Comparison of ENCODE assay signal across 23 mouse cellular contexts in genomic region chr4:97879696-97880095, GRCm38 (mm10).
DNase-seq lines count a peak whose midpoint lies in the region; ATAC-seq and TF ChIP-seq lines count a peak whose summit lies in the region.
"Had no signal": no experiment of that assay in that cellular context is flagged by ENCODE, and none has a peak within 500 bp of the region (broad histone marks: within the 10 kb centered on the region; RNA-seq: fewer than 3 reads in every experiment).

No protein-coding gene starts in this region.

- no peak overlapping the region for H3K4me2 ChIP-seq in hindbrain, postnatal 0 days (ENCODE audit: low read depth, low read length)
- H3K4me2 ChIP-seq in forebrain, embryonic 15.5 days (replicated peaks), result no peak overlapping the region
- H3K4me2 ChIP-seq: embryonic facial prominence, embryonic 13.5 days; hindbrain, embryonic 12.5 days; intestine, embryonic 15.5 days; limb, embryonic 12.5 days; liver, embryonic 15.5 days; midbrain, embryonic 12.5 days had no signal

- no peak for TF ChIP-seq POLR2A in cerebellum, adult 2 months (IDR thresholded peaks at IDR 0.05; ENCODE audit: borderline replicate concordance, insufficient read depth, low read length)

- H3K27ac ChIP-seq in cerebellum, adult 2 months (ENCODE audit: insufficient read depth, low read length), result 0 out of 2 replicates have a peak overlapping the region, but pooled peaks have one; percentile 18
- peak overlapping the region; percentile 56; the same call in 1 of the 2 replicates for H3K27ac ChIP-seq in hindbrain, postnatal 0 days
- no peak overlapping the region for H3K27ac ChIP-seq in hindbrain, embryonic 10.5 days
- H3K27ac ChIP-seq in forebrain, embryonic 15.5 days (replicated peaks), result peak overlapping the region; percentile 82
- H3K27ac ChIP-seq: embryonic facial prominence, embryonic 13.5 days; heart, embryonic 10.5 days; hindbrain, embryonic 12.5 days; intestine, embryonic 15.5 days; left cerebral cortex, adult 2 months; limb, embryonic 12.5 days; liver, embryonic 15.5 days; stomach, postnatal 0 days had no signal

- no peaks in the 10 kb centered on the region for H3K9me3 ChIP-seq in hindbrain, postnatal 0 days (ENCODE audit: low read length)
- no peaks in the 10 kb centered on the region for H3K9me3 ChIP-seq in hindbrain, embryonic 10.5 days
- no peaks in the 10 kb centered on the region for H3K9me3 ChIP-seq in forebrain, embryonic 15.5 days
- H3K9me3 ChIP-seq: embryonic facial prominence, embryonic 13.5 days; heart, embryonic 10.5 days; hindbrain, embryonic 12.5 days; intestine, embryonic 15.5 days; limb, embryonic 12.5 days; liver, embryonic 15.5 days; midbrain, embryonic 12.5 days had no signal

- no peaks in the 10 kb centered on the region for H3K27me3 ChIP-seq in cerebellum, adult 2 months (ENCODE audit: control insufficient read depth, insufficient read depth, low read length)
- H3K27me3 ChIP-seq in hindbrain, postnatal 0 days (ENCODE audit: insufficient read depth, low read length), result no peaks in the 10 kb centered on the region
- no peaks in the 10 kb centered on the region for H3K27me3 ChIP-seq in hindbrain, embryonic 10.5 days (ENCODE audit: insufficient read depth, poor library complexity, severe bottlenecking)
- H3K27me3 ChIP-seq in forebrain, embryonic 15.5 days, result no peaks in the 10 kb centered on the region
- H3K27me3 ChIP-seq: embryonic facial prominence, embryonic 13.5 days; hindbrain, embryonic 12.5 days; intestine, embryonic 15.5 days; limb, embryonic 12.5 days; liver, embryonic 15.5 days; midbrain, embryonic 12.5 days; Patski had no signal

- H3K9ac ChIP-seq in hindbrain, postnatal 0 days (replicated peaks; ENCODE audit: low read length), result no peak overlapping the region
- no peak overlapping the region for H3K9ac ChIP-seq in forebrain, embryonic 15.5 days (replicated peaks)
- H3K9ac ChIP-seq: embryonic facial prominence, embryonic 13.5 days; hindbrain, embryonic 12.5 days; intestine, embryonic 15.5 days; limb, embryonic 12.5 days; liver, embryonic 15.5 days; midbrain, embryonic 12.5 days had no signal

- ATAC-seq in hindbrain, postnatal 0 days, result no peak
- no peak for ATAC-seq in forebrain, embryonic 15.5 days (replicated peaks)
- ATAC-seq: CD4-positive, CD25-positive, alpha-beta regulatory T cell, adult 4 months; intestine, embryonic 15.5 days; lung, postnatal 0 days; Patski had no signal

- DNase-seq in cerebellum, adult 2 months, result no peak
- no peak for DNase-seq in cerebellum, postnatal 36 days
- no peak for DNase-seq in hindbrain, postnatal 0 days (ENCODE audit: low spot score)
- no peak for DNase-seq in hindbrain, embryonic 10.5 days (ENCODE audit: low spot score)
- DNase-seq in kidney, postnatal 14 days, result peak; percentile 33
- no peak for DNase-seq in B cell, adult 2 months
- DNase-seq in urinary bladder, postnatal 10 days (ENCODE audit: low spot score), result no peak
- DNase-seq: adrenal gland, adult 8-10 months; heart, postnatal 10 days; retina, postnatal 1 day had no signal

- no peak for TF ChIP-seq CTCF in cerebellum, adult 2 months (IDR thresholded peaks at IDR 0.05; ENCODE audit: borderline replicate concordance, insufficient read depth, low read depth, low read length)
- no peak for TF ChIP-seq CTCF in hindbrain, postnatal 0 days (IDR thresholded peaks at IDR 0.05; ENCODE audit: low read depth)

- no peaks in the 10 kb centered on the region for H3K36me3 ChIP-seq in hindbrain, postnatal 0 days (ENCODE audit: insufficient read depth, low read length)
- no peaks in the 10 kb centered on the region for H3K36me3 ChIP-seq in hindbrain, embryonic 10.5 days
- no peaks in the 10 kb centered on the region for H3K36me3 ChIP-seq in forebrain, embryonic 15.5 days
- H3K36me3 ChIP-seq: embryonic facial prominence, embryonic 13.5 days; heart, embryonic 10.5 days; hindbrain, embryonic 12.5 days; intestine, embryonic 15.5 days; limb, embryonic 12.5 days; liver, embryonic 15.5 days; midbrain, embryonic 12.5 days had no signal

- WGBS in cerebellum, adult 2 months, result 70% methylated on average over 7 of the region's 7 CpGs
- WGBS in hindbrain, postnatal 0 days, result 55% methylated on average over 7 of the region's 7 CpGs
- 83% methylated on average over 7 of the region's 7 CpGs for WGBS in hindbrain, embryonic 10.5 days
- whole genome bisulfite sequencing in forebrain, embryonic 15.5 days, result 61% methylated on average over 7 of the region's 7 CpGs

- peaks cover 13% of the 10 kb centered on the region; the same call in 1 of the 2 replicates for H3K4me1 ChIP-seq in cerebellum, adult 2 months (ENCODE audit: control insufficient read depth, insufficient read depth, low read length)
- H3K4me1 ChIP-seq in hindbrain, postnatal 0 days (ENCODE audit: insufficient read depth, low read length), result peaks cover 8% of the 10 kb centered on the region; the same call in 1 of the 2 replicates
- H3K4me1 ChIP-seq in hindbrain, embryonic 10.5 days (replicated peaks), result peaks cover 12% of the 10 kb centered on the region
- peaks cover 52% of the 10 kb centered on the region for H3K4me1 ChIP-seq in forebrain, embryonic 15.5 days
- H3K4me1 ChIP-seq: intestine, embryonic 15.5 days had no signal

- no peak overlapping the region for H3K4me3 ChIP-seq in cerebellum, adult 2 months (replicated peaks; ENCODE audit: insufficient read depth, low read depth, low read length)
- no peak overlapping the region for H3K4me3 ChIP-seq in hindbrain, postnatal 0 days (ENCODE audit: low read length)
- no peak overlapping the region for H3K4me3 ChIP-seq in hindbrain, embryonic 10.5 days
- H3K4me3 ChIP-seq in forebrain, embryonic 15.5 days, result no peak overlapping the region
- H3K4me3 ChIP-seq: embryonic facial prominence, embryonic 13.5 days; heart, embryonic 10.5 days; hindbrain, embryonic 12.5 days; intestine, embryonic 15.5 days; left cerebral cortex, adult 2 months; limb, embryonic 12.5 days; liver, embryonic 15.5 days; midbrain, embryonic 12.5 days had no signal
